Mouse (Mus musculus): ENCODE results near the gene Slc2a8. TPM values are rescaled to one million over a fixed set of nuclear protein-coding genes. Genes with fewer than 3 reads are reported as not detected.

Gene Slc2a8
- polyA plus RNA-seq, 2 experiments: 4.9 to 5.1 TPM

- Histone ChIP-seq H3K27me3 (ENCODE audit: control insufficient read depth, insufficient read depth, low read length) (no peaks in the 10 kb centered on the region), H3K9ac (replicated peaks) (no peak overlapping the region), H3K4me2 (ENCODE audit: low read depth) (no peak overlapping the region), H3K4me1 (replicated peaks; ENCODE audit: control insufficient read depth in 2 of 2, insufficient read depth in 2 of 2, low read length in 1 of 2) (no peaks in the 10 kb centered on the region), H3K27ac (no peak overlapping the region), H3K36me3 (replicated peaks; ENCODE audit: control insufficient read depth, insufficient read depth, low read depth) (no peaks in the 10 kb centered on the region), H3K9me3 (ENCODE audit: control insufficient read depth, low read length) (no peaks in the 10 kb centered on the region), H3K4me3 (ENCODE audit: insufficient read depth in 1 of 2, low read depth in 2 of 2, low read length in 2 of 2) (no peak overlapping the region)
- ATAC-seq (ENCODE audit: insufficient read depth): no peak
- no peak for DNase-seq (ENCODE audit: low read depth in 3 of 3, low spot score in 3 of 3)
- 63% methylated on average over 4 of the region's 4 CpGs for WGBS (ENCODE audit: insufficient replicate concordance)
- TF ChIP-seq CTCF (IDR thresholded peaks at IDR 0.05; ENCODE audit: low read depth): no peak
- TF ChIP-seq EP300 (IDR thresholded peaks at IDR 0.05; ENCODE audit: low read depth): no peak
These were observed 15.9 kb upstream of the Slc2a8 start for GRCm38 (mm10) chr2:32997792-32998191.

DNA sequence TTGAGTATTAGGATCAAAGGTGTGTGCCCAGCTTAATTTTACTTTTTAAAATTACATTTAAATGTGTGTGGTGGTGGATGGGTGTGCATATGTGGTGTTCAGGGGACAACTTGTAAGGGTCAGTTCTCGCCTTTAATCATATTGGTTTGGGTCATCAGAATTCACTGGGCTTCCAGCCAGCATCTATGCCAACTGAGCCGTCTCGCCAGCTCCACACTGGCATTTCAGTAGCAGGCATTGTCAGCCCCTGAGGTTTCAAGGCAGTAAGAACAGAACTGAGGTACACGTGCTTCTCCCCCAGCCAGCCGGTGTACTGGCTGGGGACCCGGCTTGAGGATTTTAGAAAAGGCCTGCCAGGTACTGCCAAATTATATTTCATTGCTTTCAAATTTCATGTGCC, 15.2 kb upstream of the Slc2a8 start:
- no peak overlapping the region for H3K4me2 ChIP-seq (ENCODE audit: low read depth)
- H3K9ac ChIP-seq (replicated peaks): no peak overlapping the region

DNA sequence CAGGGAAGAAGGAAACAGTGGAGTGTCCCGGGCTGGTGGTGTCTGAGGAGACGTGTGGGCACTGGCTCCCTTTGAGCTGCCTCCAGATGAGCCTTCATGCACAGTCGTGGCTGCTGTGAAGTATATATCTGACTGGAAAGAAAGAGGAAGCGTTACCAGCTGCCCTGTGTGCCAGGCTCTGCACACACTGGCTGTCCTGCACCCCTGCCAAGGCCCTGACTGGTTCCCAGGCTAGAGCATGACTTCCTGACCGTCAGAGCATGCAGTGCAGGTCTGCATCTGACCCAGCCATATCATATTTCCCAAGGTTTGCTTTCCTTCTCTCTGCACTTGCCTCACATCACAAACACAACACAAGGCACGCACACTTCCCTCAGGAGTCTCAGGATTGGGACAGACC, 10.2 kb upstream of the Slc2a8 start:
- TF ChIP-seq EP300 (IDR thresholded peaks at IDR 0.05; ENCODE audit: low read depth) (no peak), CTCF (IDR thresholded peaks at IDR 0.05; ENCODE audit: low read depth) (no peak)
- no peaks in the 10 kb centered on the region for H3K4me1 ChIP-seq (replicated peaks; ENCODE audit: control insufficient read depth in 2 of 2, insufficient read depth in 2 of 2, low read length in 1 of 2)
- no peak for ATAC-seq (ENCODE audit: insufficient read depth)
- no peak overlapping the region for H3K4me3 ChIP-seq (ENCODE audit: insufficient read depth in 1 of 2, low read depth in 2 of 2, low read length in 2 of 2)
- no peaks in the 10 kb centered on the region for H3K36me3 ChIP-seq (replicated peaks; ENCODE audit: control insufficient read depth, insufficient read depth, low read depth)
- no peak overlapping the region for H3K27ac ChIP-seq
- no peak overlapping the region for H3K4me2 ChIP-seq (ENCODE audit: low read depth)
- no peak for DNase-seq (ENCODE audit: low read depth in 3 of 3, low spot score in 3 of 3)
- H3K9me3 ChIP-seq (ENCODE audit: control insufficient read depth, low read length): no peaks in the 10 kb centered on the region
- 51% methylated on average over 6 of the region's 6 CpGs for WGBS (ENCODE audit: insufficient replicate concordance)
- H3K27me3 ChIP-seq (ENCODE audit: control insufficient read depth, insufficient read depth, low read length): no peaks in the 10 kb centered on the region
- H3K9ac ChIP-seq (replicated peaks): no peak overlapping the region

More for the DNA sequence above, 15.2 kb upstream of the Slc2a8 start:
- H3K4me1 ChIP-seq (replicated peaks; ENCODE audit: control insufficient read depth in 2 of 2, insufficient read depth in 2 of 2, low read length in 1 of 2): no peaks in the 10 kb centered on the region
- no peak for ATAC-seq (ENCODE audit: insufficient read depth)
- WGBS (ENCODE audit: insufficient replicate concordance): 56% methylated on average over 6 of the region's 6 CpGs
- no peak overlapping the region for H3K27ac ChIP-seq
- no peaks in the 10 kb centered on the region for H3K9me3 ChIP-seq (ENCODE audit: control insufficient read depth, low read length)
- TF ChIP-seq CTCF (IDR thresholded peaks at IDR 0.05; ENCODE audit: low read depth): no peak
- no peak for TF ChIP-seq EP300 (IDR thresholded peaks at IDR 0.05; ENCODE audit: low read depth)
- no peaks in the 10 kb centered on the region for H3K36me3 ChIP-seq (replicated peaks; ENCODE audit: control insufficient read depth, insufficient read depth, low read depth)
- no peak overlapping the region for H3K4me3 ChIP-seq (ENCODE audit: insufficient read depth in 1 of 2, low read depth in 2 of 2, low read length in 2 of 2)
- H3K27me3 ChIP-seq (ENCODE audit: control insufficient read depth, insufficient read depth, low read length): no peaks in the 10 kb centered on the region
- DNase-seq (ENCODE audit: low read depth in 3 of 3, low spot score in 3 of 3): no peak

- DNase-seq (ENCODE audit: low read depth in 3 of 3, low spot score in 3 of 3) (no peak), ATAC-seq (ENCODE audit: insufficient read depth) (no peak)
- H3K27me3 ChIP-seq (ENCODE audit: control insufficient read depth, insufficient read depth, low read length): no peaks in the 10 kb centered on the region
- H3K9me3 ChIP-seq (ENCODE audit: control insufficient read depth, low read length): no peaks in the 10 kb centered on the region
- no peak overlapping the region for H3K9ac ChIP-seq (replicated peaks)
- H3K36me3 ChIP-seq (replicated peaks; ENCODE audit: control insufficient read depth, insufficient read depth, low read depth): no peaks in the 10 kb centered on the region
- H3K4me2 ChIP-seq (ENCODE audit: low read depth): no peak overlapping the region
- no peak overlapping the region for H3K27ac ChIP-seq
- H3K4me1 ChIP-seq (replicated peaks; ENCODE audit: control insufficient read depth in 2 of 2, insufficient read depth in 2 of 2, low read length in 1 of 2): no peaks in the 10 kb centered on the region
- 49% methylated on average over 13 of the region's 13 CpGs for WGBS (ENCODE audit: insufficient replicate concordance)
- TF ChIP-seq EP300 (IDR thresholded peaks at IDR 0.05; ENCODE audit: low read depth) (no peak), CTCF (IDR thresholded peaks at IDR 0.05; ENCODE audit: low read depth) (peak; percentile 68)
- no peak overlapping the region for H3K4me3 ChIP-seq (ENCODE audit: insufficient read depth in 1 of 2, low read depth in 2 of 2, low read length in 2 of 2)
These were observed 8.4 kb upstream of the Slc2a8 start for GRCm38 (mm10) chr2:32990167-32990832.

GRCm38 (mm10) chr2:32989376-32989775, 7.5 kb upstream of the Slc2a8 start:
- DNase-seq (ENCODE audit: low read depth in 3 of 3, low spot score in 3 of 3): no peak
- Histone ChIP-seq H3K9me3 (ENCODE audit: control insufficient read depth, low read length) (no peaks in the 10 kb centered on the region), H3K9ac (replicated peaks) (no peak overlapping the region), H3K4me1 (replicated peaks; ENCODE audit: control insufficient read depth in 2 of 2, insufficient read depth in 2 of 2, low read length in 1 of 2) (no peaks in the 10 kb centered on the region), H3K36me3 (replicated peaks; ENCODE audit: control insufficient read depth, insufficient read depth, low read depth) (no peaks in the 10 kb centered on the region), H3K4me3 (ENCODE audit: insufficient read depth in 1 of 2, low read depth in 2 of 2, low read length in 2 of 2) (no peak overlapping the region), H3K27me3 (ENCODE audit: control insufficient read depth, insufficient read depth, low read length) (no peaks in the 10 kb centered on the region), H3K4me2 (ENCODE audit: low read depth) (no peak overlapping the region), H3K27ac (no peak overlapping the region)
- TF ChIP-seq EP300 (IDR thresholded peaks at IDR 0.05; ENCODE audit: low read depth) (no peak), CTCF (IDR thresholded peaks at IDR 0.05; ENCODE audit: low read depth) (no peak)
- ATAC-seq (ENCODE audit: insufficient read depth): no peak
- WGBS (ENCODE audit: insufficient replicate concordance): 48% methylated on average over 3 of the region's 3 CpGs
